Mouse (Mus musculus) layer of hippocampus, postnatal 10 days (tissue): ENCODE results near the gene Disc1. TPM values are rescaled to one million over a fixed set of nuclear protein-coding genes. Genes with fewer than 3 reads are reported as not detected.

ENCODE experiments used
- DNase-seq, 2 experiments: peaks; one replicate each; pipeline ENCODE4 v3.0.0; 2021; ENCODE audit warnings: low spot score in 2 of 2
- microRNA-seq, 2 experiments: library from miRNA; unstranded; fragments of <30 nt; microRNA quantifications; one replicate each; pipeline ENCODE4 v1.2.0; 2021
- total RNA-seq, 2 experiments: library from RNA; stranded (reverse); gene quantifications; 2 replicates each; pipeline ENCODE4 v1.2.3; 2021

Disc1 gene
- total RNA-seq, 2 experiments from 2014 or later: 4.7 to 5.2 TPM

GRCm38 (mm10) chr8:125292933-125293591 lies 239.1 kb downstream of the Disc1 start:
- peak; percentile 44 to 63 for DNase-seq

- DNase-seq: no peak
Observed at GRCm38 (mm10) chr8:125299248-125299647, 245.3 kb downstream of the Disc1 start.

DNA sequence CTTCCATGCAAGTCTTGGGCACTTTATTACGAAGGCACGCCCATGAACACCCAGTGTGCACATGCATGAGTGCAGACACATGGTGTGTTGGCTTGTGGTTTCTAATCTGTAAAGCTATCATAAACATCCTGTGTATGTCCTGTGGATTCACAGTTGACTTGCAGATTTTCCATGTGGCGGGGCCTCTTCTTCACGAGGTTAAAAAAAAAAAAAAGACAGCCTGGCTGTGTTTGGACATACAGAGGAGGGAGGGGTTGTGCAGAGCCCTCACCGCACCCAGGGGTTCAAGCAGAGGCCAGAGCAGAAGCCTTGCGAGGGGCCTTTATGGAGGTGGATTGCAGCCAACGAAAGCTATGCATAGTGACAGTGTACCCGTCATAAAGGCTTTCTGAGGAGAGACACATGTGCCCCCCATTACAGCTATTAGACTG lies 248.0 kb downstream of the Disc1 start:
- DNase-seq: no peak

- DNase-seq: no peak
Observed at GRCm38 (mm10) chr8:125306665-125307064, 252.7 kb downstream of the Disc1 start.

DNA sequence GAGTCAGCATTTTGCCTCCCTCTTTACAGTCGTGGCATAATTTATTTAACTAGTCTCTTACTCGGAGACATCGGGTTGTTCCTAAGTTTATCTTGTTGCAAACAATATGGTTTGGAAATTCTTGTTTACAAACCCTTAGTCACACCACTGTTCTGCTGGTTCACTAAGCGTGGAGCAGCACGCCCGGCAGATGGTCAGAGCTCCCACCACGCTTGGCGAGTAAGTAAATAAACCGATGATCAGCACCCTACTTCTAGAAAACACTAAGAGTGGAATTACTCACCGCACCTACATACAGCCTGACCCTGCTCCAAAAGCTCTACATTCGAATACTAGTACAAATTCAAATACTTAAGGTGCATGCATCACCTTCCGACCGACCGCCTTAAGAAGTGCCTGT lies 256.0 kb downstream of the Disc1 start:
- no peak for DNase-seq

Small RNA genes lying within 50 kb of the gene (microRNA-seq; reads per million reads assigned to microRNA genes)
- 0 reads per million in 2 experiments for gene Gm22197

Other genes starting within 250 kb of the Disc1 start
- gene Gnpat, start 191.2 kb upstream of the Disc1 start, total RNA-seq: 10 to 100 TPM; 57.8 to 62.8 TPM
- 10 to 100 TPM; 21.5 to 22.0 TPM for gene 2810004N23Rik, start 191.1 kb upstream of the Disc1 start, total RNA-seq
- 10 to 100 TPM; 37.5 to 37.9 TPM for gene Exoc8, start 156.5 kb upstream of the Disc1 start, total RNA-seq
- gene Sprtn, start 156.3 kb upstream of the Disc1 start, total RNA-seq: 10 to 100 TPM; 13.6 to 16.6 TPM
- gene Egln1, start 104.9 kb upstream of the Disc1 start, total RNA-seq: 10 to 100 TPM; 59.7 to 63.2 TPM
- gene Tsnax, start 41.2 kb upstream of the Disc1 start, total RNA-seq: 10 to 100 TPM; 88.3 to 90.9 TPM